Mouse (Mus musculus) megakaryocyte progenitor cell, adult 5-6 weeks (primary cell): ENCODE data around the gene Map3k3. TPM values are rescaled to one million over a fixed set of nuclear protein-coding genes. Genes with fewer than 3 reads are reported as not detected.
"Not testable (repeated sequence)": the region's sequence is repeated elsewhere in the genome, so short reads cannot be mapped to it uniquely, and the experiment has no call there.

ENCODE experiments used
- ATAC-seq: replicated peaks from 2 replicates; pipeline ENCODE4 v1.8.0; 2016; ENCODE audit warnings: mild to moderate bottlenecking, moderate TSS enrichment, inconsistent platforms; ENCODE audit not compliant: poor library complexity
- total RNA-seq, 2 experiments: library from RNA; stranded (forward) in 1 of 2; stranded (reverse) in 1 of 2; fragments of 157-497, 149-512 nt in 1 of 2; fragments of 200-1000 nt in 1 of 2; gene quantifications; 2 replicates each; pipeline versions ENCODE4 v1.2.3 to v1.2.4; 2015 to 2017

The Map3k3 gene
- total RNA-seq, 2 experiments from 2014 or later: 16.5 to 23.8 TPM

DNA sequence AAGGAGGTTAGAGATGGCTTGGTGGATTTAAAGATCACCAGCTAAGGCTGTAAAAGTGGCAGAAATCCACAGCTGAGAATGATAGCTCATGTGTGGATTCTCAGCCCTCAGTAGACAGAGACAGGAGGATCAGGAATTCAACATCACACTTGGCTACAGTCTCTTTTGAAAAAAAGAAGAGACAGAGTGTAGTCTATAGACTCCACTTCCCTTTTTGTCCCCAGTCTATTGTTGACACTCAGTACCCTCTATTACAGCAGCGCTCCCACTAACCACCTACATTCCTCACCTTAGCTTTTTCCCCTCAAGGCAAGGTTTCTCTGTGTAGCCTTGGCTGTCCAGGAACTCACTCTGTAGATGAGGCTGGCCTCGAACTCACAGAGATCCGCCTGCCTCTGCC is 107.3 kb downstream of the Map3k3 start:
- no peak for ATAC-seq

- no peak for ATAC-seq
Observed at GRCm38 (mm10) chr11:106192241-106192640, 107.8 kb downstream of the Map3k3 start.

DNA sequence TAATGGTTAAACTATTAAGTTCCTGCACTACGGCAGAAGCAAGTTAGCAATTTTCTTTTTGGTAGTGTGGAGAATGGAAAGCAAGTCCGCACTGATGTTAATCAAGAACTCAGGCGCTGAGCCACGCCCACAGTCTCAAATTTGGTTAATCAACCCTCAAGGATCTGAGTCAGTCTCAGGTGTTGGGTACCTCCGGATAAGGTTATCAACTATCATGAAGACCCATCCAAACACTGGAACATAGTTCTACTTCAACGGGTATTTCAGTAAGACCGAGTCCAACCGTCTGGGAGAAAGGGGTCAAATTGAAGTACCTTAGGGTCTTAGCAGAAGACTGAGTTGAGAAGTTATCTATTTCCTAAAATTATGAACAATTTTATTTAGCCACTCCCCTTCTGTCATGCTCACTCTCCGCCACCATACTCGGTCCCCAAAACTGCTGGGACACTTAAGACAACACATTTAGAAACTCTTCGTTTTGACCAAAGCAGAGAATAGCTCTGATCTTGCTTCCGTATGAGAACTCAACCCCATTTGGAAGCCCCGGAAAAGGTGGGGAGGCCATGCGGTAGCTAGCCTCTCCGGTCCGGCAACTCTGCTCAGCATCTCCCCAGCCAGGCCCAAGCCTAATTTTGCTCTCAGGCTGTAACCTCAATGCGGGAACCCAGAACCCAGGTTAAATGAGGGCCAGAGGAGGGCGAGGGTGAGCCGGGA is 108.4 kb downstream of the Map3k3 start:
- ATAC-seq: peak; percentile 30

GRCm38 (mm10) chr11:106193371-106194154 is 109.2 kb downstream of the Map3k3 start:
- ATAC-seq: peak; percentile 88

- no peak for ATAC-seq
Observed at GRCm38 (mm10) chr11:106194155-106194541, 109.7 kb downstream of the Map3k3 start.

DNA sequence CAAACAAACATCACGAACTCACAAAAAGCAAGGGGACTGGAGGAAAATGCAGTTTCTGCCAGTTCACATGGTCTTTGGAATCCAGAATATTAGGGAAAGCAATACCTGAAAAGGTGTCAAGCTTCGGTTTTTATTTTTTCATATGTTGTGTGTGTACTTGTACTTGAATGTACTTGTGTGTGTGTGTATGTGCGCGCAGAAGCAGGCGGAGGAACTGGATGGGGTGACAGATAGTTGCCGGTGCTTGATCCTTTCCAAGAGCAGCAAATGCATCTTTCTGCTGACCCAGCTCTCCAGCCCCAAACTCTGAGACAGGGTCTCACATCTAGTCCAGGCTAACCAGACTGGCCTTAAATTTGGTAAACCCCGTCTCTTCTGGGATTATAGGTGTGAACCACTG is 110.5 kb downstream of the Map3k3 start:
- no peak for ATAC-seq

GRCm38 (mm10) chr11:106195341-106195740 is 110.9 kb downstream of the Map3k3 start:
- ATAC-seq: no peak

GRCm38 (mm10) chr11:106198277-106198676 is 113.9 kb downstream of the Map3k3 start:
- no peak for ATAC-seq

- not testable (repeated sequence) for ATAC-seq
Observed at GRCm38 (mm10) chr11:106199997-106200396, 115.6 kb downstream of the Map3k3 start.

- ATAC-seq: no peak
Observed at GRCm38 (mm10) chr11:106200756-106201155, 116.3 kb downstream of the Map3k3 start.

DNA sequence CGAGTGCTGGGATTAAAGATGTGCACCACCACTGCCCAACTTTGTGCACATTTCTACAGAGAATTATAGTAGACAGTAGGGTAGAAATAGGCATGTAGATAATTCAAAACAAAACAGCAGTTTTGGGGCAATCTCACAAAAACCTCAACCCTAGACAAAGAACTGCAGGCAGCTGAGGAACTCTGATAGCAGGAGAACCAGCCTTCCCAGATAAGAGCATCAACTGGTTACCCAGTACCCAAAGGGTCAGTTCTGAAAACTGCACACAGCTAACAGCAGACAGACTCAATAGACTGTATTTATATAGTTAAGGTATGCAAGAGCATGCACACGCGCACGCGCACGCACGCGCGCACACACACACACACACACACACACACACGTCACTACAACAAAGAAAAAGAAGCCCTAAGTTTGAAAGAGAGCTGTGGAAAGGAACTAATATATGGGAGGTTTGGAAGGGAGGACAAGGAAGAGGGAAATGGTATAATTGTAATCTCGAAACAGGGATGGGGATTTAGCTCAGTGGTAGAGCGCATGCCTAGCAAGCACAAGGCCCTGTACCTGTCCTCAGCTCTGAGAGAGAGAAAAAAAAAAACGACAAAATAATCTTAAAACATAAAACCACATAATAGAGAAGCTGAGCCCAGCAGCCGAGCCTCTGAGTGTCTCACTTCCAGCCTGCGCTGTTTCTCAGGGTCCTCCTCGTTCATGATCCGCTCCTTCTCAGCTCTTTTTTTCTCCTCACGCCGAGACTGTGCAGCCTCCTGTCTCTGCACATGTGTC is 117.1 kb downstream of the Map3k3 start:
- ATAC-seq: peak; percentile 77

- 0 out of 2 replicates have a peak, but pooled peaks have one; percentile 3 for ATAC-seq
Observed at GRCm38 (mm10) chr11:106202123-106202465, 117.7 kb downstream of the Map3k3 start, which contains the start of gene Strada. Gene Strada (minus strand): TSS chr11:106202168.

Other genes starting within 250 kb of the Map3k3 start
- 0.52 and 0.90 TPM in 2 replicates for gene Cyb561, start 131.3 kb upstream of the Map3k3 start, total RNA-seq (2015)
- 0.68 and 0.96 TPM in 2 replicates for gene Cyb561, start 131.3 kb upstream of the Map3k3 start, total RNA-seq (2017)
- 0.15 and 0.59 TPM in 2 replicates for gene Ace, start 116.7 kb upstream of the Map3k3 start, total RNA-seq (2015)
- gene Ace, start 116.7 kb upstream of the Map3k3 start, total RNA-seq (2017): 0.04 and 0.10 TPM in 2 replicates
- gene Ace3, start 89.9 kb upstream of the Map3k3 start, total RNA-seq (2015): not detected in 2 replicates
- not detected in 2 replicates for gene Ace3, start 89.9 kb upstream of the Map3k3 start, total RNA-seq (2017)
- 0.15 and 0.20 TPM in 2 replicates for gene Kcnh6, start 76.5 kb upstream of the Map3k3 start, total RNA-seq (2015)
- gene Kcnh6, start 76.5 kb upstream of the Map3k3 start, total RNA-seq (2017): not detected in 2 replicates
- gene Dcaf7, start 47.7 kb upstream of the Map3k3 start, total RNA-seq (2015): 46.2 and 48.8 TPM in 2 replicates
- gene Dcaf7, start 47.7 kb upstream of the Map3k3 start, total RNA-seq (2017): 45.5 and 48.9 TPM in 2 replicates
- 5.6 and 6.3 TPM in 2 replicates for gene Taco1, start 18.6 kb upstream of the Map3k3 start, total RNA-seq (2015)
- 11.0 and 17.9 TPM in 2 replicates for gene Taco1, start 18.6 kb upstream of the Map3k3 start, total RNA-seq (2017)
- 2.6 and 4.4 TPM in 2 replicates for gene Gm10840, start 76.2 kb downstream of the Map3k3 start, total RNA-seq (2015)
- not detected in 2 replicates for gene Gm10840, start 76.2 kb downstream of the Map3k3 start, total RNA-seq (2017)
- gene Limd2, start 76.2 kb downstream of the Map3k3 start, total RNA-seq (2015): 169 and 172 TPM in 2 replicates
- gene Limd2, start 76.2 kb downstream of the Map3k3 start, total RNA-seq (2017): 37.4 and 40.8 TPM in 2 replicates
- gene Strada, start 117.6 kb downstream of the Map3k3 start, total RNA-seq (2015): 27.0 and 31.6 TPM in 2 replicates
- 20.1 and 21.7 TPM in 2 replicates for gene Strada, start 117.6 kb downstream of the Map3k3 start, total RNA-seq (2017)
- gene Ccdc47, start 131.7 kb downstream of the Map3k3 start, total RNA-seq (2015): 41.7 and 51.3 TPM in 2 replicates
- 138 and 195 TPM in 2 replicates for gene Ccdc47, start 131.7 kb downstream of the Map3k3 start, total RNA-seq (2017)
- 39.8 and 47.9 TPM in 2 replicates for gene Ddx42, start 132.3 kb downstream of the Map3k3 start, total RNA-seq (2015)
- 68.8 and 101 TPM in 2 replicates for gene Ddx42, start 132.3 kb downstream of the Map3k3 start, total RNA-seq (2017)
- gene Ftsj3, start 171.5 kb downstream of the Map3k3 start, total RNA-seq (2015): 45.5 and 45.7 TPM in 2 replicates
- 151 and 191 TPM in 2 replicates for gene Ftsj3, start 171.5 kb downstream of the Map3k3 start, total RNA-seq (2017)
- gene Psmc5, start 171.5 kb downstream of the Map3k3 start, total RNA-seq (2015): 52.0 and 54.1 TPM in 2 replicates
- gene Psmc5, start 171.5 kb downstream of the Map3k3 start, total RNA-seq (2017): 110 and 120 TPM in 2 replicates
- 62.9 and 63.5 TPM in 2 replicates for gene Smarcd2, start 188.4 kb downstream of the Map3k3 start, total RNA-seq (2015)
- gene Smarcd2, start 188.4 kb downstream of the Map3k3 start, total RNA-seq (2017): 216 and 275 TPM in 2 replicates
- gene Tcam1, start 192.1 kb downstream of the Map3k3 start, total RNA-seq (2015): 2.2 and 2.3 TPM in 2 replicates
- gene Tcam1, start 192.1 kb downstream of the Map3k3 start, total RNA-seq (2017): 1.6 and 1.7 TPM in 2 replicates
- gene Gh, start 217.3 kb downstream of the Map3k3 start, total RNA-seq (2015): not detected in 2 replicates
- gene Gh, start 217.3 kb downstream of the Map3k3 start, total RNA-seq (2017): not detected in 2 replicates
- gene Cd79b, start 230.1 kb downstream of the Map3k3 start, total RNA-seq (2015): 47.2 and 51.9 TPM in 2 replicates
- 29.6 and 30.9 TPM in 2 replicates for gene Cd79b, start 230.1 kb downstream of the Map3k3 start, total RNA-seq (2017)